Mouse (Mus musculus): ENCODE measurements around the gene Cplx1. TPM values are rescaled to one million over a fixed set of nuclear protein-coding genes. Genes with fewer than 3 reads are reported as not detected.
A peak's percentile ranks its signal among the peaks of the same experiment; 100 is the strongest.

The Cplx1 gene
- total RNA-seq (2012; rRNA removed), result not detected in 2 replicates
- polyA plus RNA-seq (2012; ENCODE audit: insufficient read depth in 1 of 2, insufficient read length in 2 of 2, low read depth in 1 of 2, low replicate concordance in 2 of 2, missing spikeins in 1 of 2), result not detected

- no peaks in the 10 kb centered on the region for H3K9me3 ChIP-seq (replicated peaks; ENCODE audit: insufficient read depth, low read length)
- no peaks in the 10 kb centered on the region for H3K36me3 ChIP-seq (ENCODE audit: control insufficient read depth in 1 of 2, insufficient read depth in 2 of 2, low read length in 2 of 2)
- H3K27ac ChIP-seq (ENCODE audit: control insufficient read depth, low read depth, low read length), result no peak within 1 kb of the TSS
- H3K4me1 ChIP-seq (ENCODE audit: control insufficient read depth in 1 of 2, insufficient read depth in 2 of 2, low read length in 2 of 2), result no peaks in the 10 kb centered on the region
- TF ChIP-seq SIN3A (IDR thresholded peaks at IDR 0.05; ENCODE audit: low read length) (peak; percentile 43; the same call in 1 of the 2 replicates), SMC3 (IDR thresholded peaks at IDR 0.05; ENCODE audit: low read depth, low read length) (peak; percentile 25; the same call in 1 of the 2 replicates), MAFK (IDR thresholded peaks at IDR 0.05; ENCODE audit: borderline replicate concordance, low read depth, low read length) (no peak)
- no peak within 1 kb of the TSS for H3K4me3 ChIP-seq (ENCODE audit: control insufficient read depth in 1 of 2, insufficient read depth in 1 of 2, low read depth in 2 of 2, low read length in 2 of 2)
- peak; percentile 65 for DNase-seq (ENCODE audit: low read depth, low spot score)
- peaks cover 0 to 4% of the 10 kb centered on the region in 2 experiments; a peak in 2 of 4 replicates for H3K27me3 ChIP-seq (ENCODE audit: control insufficient read depth in 1 of 2, insufficient read depth in 2 of 2, low read length in 2 of 2)
- no peaks in the 10 kb centered on the region for H3K79me2 ChIP-seq (ENCODE audit: control insufficient read depth, insufficient read depth, low read length, poor library complexity)
- no peak within 1 kb of the TSS for H3K9ac ChIP-seq (ENCODE audit: control insufficient read depth, low read depth, low read length, poor library complexity, severe bottlenecking)
Observed at GRCm38 (mm10) chr5:108549489-108550206, at the start of gene Cplx1. Cplx1 (minus strand) TSS chr5:108550024.

DNA sequence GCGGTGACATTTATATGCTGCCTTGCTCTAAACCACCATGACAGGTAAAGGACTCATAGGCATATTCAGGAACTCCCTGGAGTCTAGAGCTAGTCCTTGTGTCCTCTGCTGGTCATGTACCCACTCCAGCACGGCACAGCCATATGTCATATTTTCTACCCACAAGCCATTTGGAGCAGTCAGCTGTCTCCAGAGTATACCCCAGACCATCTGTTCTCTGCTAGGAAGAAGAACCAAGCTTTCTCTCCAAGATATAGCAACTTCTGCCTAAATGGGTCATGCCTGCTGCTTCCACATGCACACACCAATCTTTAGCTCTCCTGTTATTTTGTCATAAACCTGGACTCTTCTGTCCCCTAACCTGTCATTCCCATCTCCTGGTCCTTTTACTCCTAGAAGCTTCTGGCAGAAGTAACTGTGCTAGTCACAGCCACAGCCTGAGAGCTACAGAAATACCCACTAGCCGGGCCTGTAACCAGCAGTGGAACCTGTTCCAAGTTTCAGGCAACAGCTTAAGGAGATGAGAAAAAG lies 31.6 kb upstream of the Cplx1 start:
- Histone ChIP-seq H3K9ac (ENCODE audit: control insufficient read depth, low read depth, low read length, poor library complexity, severe bottlenecking) (no peak overlapping the region), H3K36me3 (ENCODE audit: control insufficient read depth in 1 of 2, insufficient read depth in 2 of 2, low read length in 2 of 2) (peaks cover 0 to 34% of the 10 kb centered on the region in 2 experiments; a peak in 2 of 4 replicates)

GRCm38 (mm10) chr5:108573054-108573453 lies 23.2 kb upstream of the Cplx1 start:
- TF ChIP-seq MEF2A (IDR thresholded peaks at IDR 0.05; ENCODE audit: extremely low read depth, insufficient replicate concordance, low read depth, low read length, poor library complexity, severe bottlenecking) (no peak), RCOR1 (IDR thresholded peaks at IDR 0.05; ENCODE audit: low read depth, low read length) (no peak), ZNF384 (IDR thresholded peaks at IDR 0.05; ENCODE audit: low read depth, low read length) (no peak), CHD2 (IDR thresholded peaks at IDR 0.05; ENCODE audit: low read length) (no peak)
- H3K79me2 ChIP-seq (ENCODE audit: control insufficient read depth, insufficient read depth, low read length, poor library complexity), result no peaks in the 10 kb centered on the region
- no peak overlapping the region for H3K9ac ChIP-seq (ENCODE audit: control insufficient read depth, low read depth, low read length, poor library complexity, severe bottlenecking)
- H3K27me3 ChIP-seq (ENCODE audit: control insufficient read depth in 1 of 2, insufficient read depth in 2 of 2, low read length in 2 of 2), result no peaks in the 10 kb centered on the region
- DNase-seq (ENCODE audit: low read depth, low spot score), result no peak
- H3K36me3 ChIP-seq (ENCODE audit: control insufficient read depth in 1 of 2, insufficient read depth in 2 of 2, low read length in 2 of 2), result peaks cover 0 to 24% of the 10 kb centered on the region in 2 experiments; a peak in 2 of 4 replicates
- H3K4me1 ChIP-seq (ENCODE audit: control insufficient read depth in 1 of 2, insufficient read depth in 2 of 2, low read length in 2 of 2), result no peaks in the 10 kb centered on the region
- no peak overlapping the region for H3K27ac ChIP-seq (ENCODE audit: control insufficient read depth, low read depth, low read length)
- no peaks in the 10 kb centered on the region for H3K9me3 ChIP-seq (replicated peaks; ENCODE audit: insufficient read depth, low read length)
- H3K4me3 ChIP-seq (ENCODE audit: control insufficient read depth in 1 of 2, insufficient read depth in 1 of 2, low read depth in 2 of 2, low read length in 2 of 2), result no peak overlapping the region

More for the DNA sequence above, 31.6 kb upstream of the Cplx1 start:
- no peak for DNase-seq (ENCODE audit: low read depth, low spot score)
- TF ChIP-seq TCF12 (IDR thresholded peaks at IDR 0.05; ENCODE audit: low read depth, low read length) (no peak), RAD21 (IDR thresholded peaks at IDR 0.05; ENCODE audit: low read depth, low read length) (no peak), ZNF384 (IDR thresholded peaks at IDR 0.05; ENCODE audit: low read depth, low read length) (no peak), HCFC1 (IDR thresholded peaks at IDR 0.05; ENCODE audit: low read depth, low read length) (no peak), EP300 (IDR thresholded peaks at IDR 0.05; ENCODE audit: low read depth in 1 of 2, low read length in 2 of 2) (no peak), SIN3A (IDR thresholded peaks at IDR 0.05; ENCODE audit: low read length) (no peak)
- Histone ChIP-seq H3K27ac (ENCODE audit: control insufficient read depth, low read depth, low read length) (no peak overlapping the region), H3K4me1 (ENCODE audit: control insufficient read depth in 1 of 2, insufficient read depth in 2 of 2, low read length in 2 of 2) (no peaks in the 10 kb centered on the region), H3K9me3 (replicated peaks; ENCODE audit: insufficient read depth, low read length) (no peaks in the 10 kb centered on the region), H3K4me3 (ENCODE audit: control insufficient read depth in 1 of 2, insufficient read depth in 1 of 2, low read depth in 2 of 2, low read length in 2 of 2) (no peak overlapping the region), H3K27me3 (ENCODE audit: control insufficient read depth in 1 of 2, insufficient read depth in 2 of 2, low read length in 2 of 2) (no peaks in the 10 kb centered on the region), H3K79me2 (ENCODE audit: control insufficient read depth, insufficient read depth, low read length, poor library complexity) (no peaks in the 10 kb centered on the region)

Data from MEL (cell line).